Mouse (Mus musculus) C2C12 (cell line): ENCODE measurements around the gene Kif6. TPM values are rescaled to one million over a fixed set of nuclear protein-coding genes. Genes with fewer than 3 reads are reported as not detected.

ENCODE experiments used
- H3K27me3 ChIP-seq: one replicate; pipeline ENCODE4 v1.6.1; 2011; ENCODE audit not compliant: control insufficient read depth, insufficient read depth, insufficient read length
- H3K36me3 ChIP-seq: one replicate; pipeline ENCODE4 v1.6.1; 2011; ENCODE audit not compliant: control insufficient read depth, insufficient read depth
- H3K4me3 ChIP-seq: one replicate; pipeline ENCODE4 v1.5.1; 2011; ENCODE audit warnings: mild to moderate bottlenecking, control low read depth; ENCODE audit not compliant: poor library complexity, insufficient read depth, severe bottlenecking
- H3K79me2 ChIP-seq: one replicate; pipeline ENCODE4 v1.6.1; 2011; ENCODE audit not compliant: control insufficient read depth, insufficient read depth
- H3K79me3 ChIP-seq: one replicate; pipeline ENCODE4 v1.6.1; 2011; ENCODE audit warnings: low read depth, control low read depth
- H3ac ChIP-seq: one replicate; pipeline ENCODE3; 2011; ENCODE audit warnings: low read depth; ENCODE audit not compliant: control insufficient read depth, insufficient read length
- CEBPB ChIP-seq: IDR thresholded peaks from one replicate; pipeline ENCODE4 v1.6.1; 2011; ENCODE audit warnings: low read depth, mild to moderate bottlenecking, control low read depth, moderate library complexity
- CTCF ChIP-seq: IDR thresholded peaks from one replicate; pipeline ENCODE4 v1.5.1; 2011; ENCODE audit not compliant: control insufficient read depth, insufficient read depth, insufficient read length
- FOSL1 ChIP-seq: IDR thresholded peaks from one replicate; pipeline ENCODE4 v1.8.0; 2011; ENCODE audit warnings: mild to moderate bottlenecking, low read length; ENCODE audit not compliant: poor library complexity, insufficient read depth, severe bottlenecking
- MAX ChIP-seq: IDR thresholded peaks from one replicate; pipeline ENCODE4 v1.6.1; 2011; ENCODE audit warnings: mild to moderate bottlenecking, control low read depth
- MYOD1 ChIP-seq: IDR thresholded peaks from one replicate; pipeline ENCODE4 v1.6.1; 2011; ENCODE audit warnings: low read depth; ENCODE audit not compliant: control insufficient read depth, insufficient read length
- MYOG ChIP-seq: IDR thresholded peaks from one replicate; pipeline ENCODE4 v1.6.1; 2011; ENCODE audit not compliant: control insufficient read depth, insufficient read length; ENCODE audit errors: extremely low read depth
- USF1 ChIP-seq: IDR thresholded peaks from one replicate; pipeline ENCODE4 v1.6.1; 2011; ENCODE audit warnings: low read depth, mild to moderate bottlenecking, control low read depth, moderate library complexity
- polyA plus RNA-seq: library from polyadenylated mRNA; unstranded; fragments of >200 nt; fragmentation: generic; extraction: Trizol; gene quantifications from one replicate; pipeline ENCODE4 v1.2.1, GENCODE M21; 2012; ENCODE audit warnings: missing spikeins

The Kif6 gene
- polyA plus RNA-seq, 1 experiment, result 0.27 TPM

GRCm38 (mm10) chr17:49734079-49734478 is 119.1 kb downstream of the Kif6 start:
- Histone ChIP-seq H3ac (no peak overlapping the region), H3K36me3 (no peaks in the 10 kb centered on the region), H3K79me3 (no peaks in the 10 kb centered on the region), H3K4me3 (no peak overlapping the region), H3K79me2 (no peaks in the 10 kb centered on the region), H3K27me3 (no peaks in the 10 kb centered on the region)
- TF ChIP-seq MAX (no peak), FOSL1 (no peak), USF1 (no peak), MYOG (no peak), CEBPB (no peak), CTCF (no peak), MYOD1 (no peak)

GRCm38 (mm10) chr17:49734776-49735175 is 119.8 kb downstream of the Kif6 start:
- H3K79me3 ChIP-seq, result no peaks in the 10 kb centered on the region

GRCm38 (mm10) chr17:49736364-49736763 is 121.4 kb downstream of the Kif6 start:
- Histone ChIP-seq H3K79me2 (no peaks in the 10 kb centered on the region), H3ac (no peak overlapping the region), H3K4me3 (no peak overlapping the region), H3K27me3 (no peaks in the 10 kb centered on the region), H3K79me3 (no peaks in the 10 kb centered on the region), H3K36me3 (no peaks in the 10 kb centered on the region)
- TF ChIP-seq MAX, result no peak
- TF ChIP-seq MYOD1, result no peak
- no peak for TF ChIP-seq CEBPB
- TF ChIP-seq CTCF, result no peak
- TF ChIP-seq MYOG, result no peak
- no peak for TF ChIP-seq FOSL1
- no peak for TF ChIP-seq USF1

More at GRCm38 (mm10) chr17:49734776-49735175, 119.8 kb downstream of the Kif6 start:
- H3K36me3 ChIP-seq, result no peaks in the 10 kb centered on the region
- no peaks in the 10 kb centered on the region for H3K79me2 ChIP-seq
- H3ac ChIP-seq, result no peak overlapping the region
- TF ChIP-seq MAX (no peak), CEBPB (no peak), USF1 (no peak), FOSL1 (no peak), MYOD1 (no peak), MYOG (no peak)
- H3K27me3 ChIP-seq, result no peaks in the 10 kb centered on the region
- H3K4me3 ChIP-seq, result no peak overlapping the region

GRCm38 (mm10) chr17:49737217-49737774 is 122.4 kb downstream of the Kif6 start:
- H3K4me3 ChIP-seq, result no peak overlapping the region
- H3K27me3 ChIP-seq, result no peaks in the 10 kb centered on the region
- H3ac ChIP-seq, result no peak overlapping the region
- no peaks in the 10 kb centered on the region for H3K79me3 ChIP-seq
- TF ChIP-seq MYOG (no peak), FOSL1 (no peak), CTCF (no peak), MYOD1 (no peak), MAX (no peak), CEBPB (no peak), USF1 (no peak)
- no peaks in the 10 kb centered on the region for H3K36me3 ChIP-seq
- H3K79me2 ChIP-seq, result no peaks in the 10 kb centered on the region

- no peak overlapping the region for H3ac ChIP-seq
- no peak for TF ChIP-seq FOSL1
- no peak for TF ChIP-seq MYOG
- no peak for TF ChIP-seq USF1
- no peak for TF ChIP-seq MAX
- no peak for TF ChIP-seq CEBPB
- TF ChIP-seq CTCF, result no peak
- no peak for TF ChIP-seq MYOD1
- H3K36me3 ChIP-seq, result no peaks in the 10 kb centered on the region
- no peak overlapping the region for H3K4me3 ChIP-seq
- no peaks in the 10 kb centered on the region for H3K27me3 ChIP-seq
- no peaks in the 10 kb centered on the region for H3K79me3 ChIP-seq
- no peaks in the 10 kb centered on the region for H3K79me2 ChIP-seq
Measured at GRCm38 (mm10) chr17:49738351-49738750, 123.4 kb downstream of the Kif6 start.
